Mouse (Mus musculus) myocyte (in vitro differentiated cells): ENCODE results near the gene Pgam2. TPM values are rescaled to one million over a fixed set of nuclear protein-coding genes. Genes with fewer than 3 reads are reported as not detected.

Experiments used
- H3K27me3 ChIP-seq: one replicate; pipeline ENCODE4 v1.6.1; 2011; ENCODE audit not compliant: control insufficient read depth, insufficient read depth, insufficient read length
- H3K36me3 ChIP-seq: one replicate; pipeline ENCODE4 v1.6.1; 2011; ENCODE audit not compliant: control insufficient read depth, insufficient read depth
- H3K4me2 ChIP-seq: one replicate; pipeline ENCODE4 v1.6.1; 2011; ENCODE audit warnings: low read depth, control low read depth
- H3K4me3 ChIP-seq: one replicate; pipeline ENCODE4 v1.5.1; 2011; ENCODE audit warnings: mild to moderate bottlenecking, control low read depth, moderate library complexity
- H3K79me2 ChIP-seq: one replicate; pipeline ENCODE4 v1.6.1; 2011; ENCODE audit not compliant: control insufficient read depth, insufficient read depth
- H3ac ChIP-seq: one replicate; pipeline ENCODE4 v1.6.1; 2011; ENCODE audit not compliant: control insufficient read depth, insufficient read length
- CEBPB ChIP-seq: IDR thresholded peaks from 2 replicates; pipeline ENCODE4 v1.6.1; 2011; ENCODE audit warnings: mild to moderate bottlenecking, moderate library complexity; ENCODE audit not compliant: poor library complexity, insufficient read depth, severe bottlenecking
- E2F4 ChIP-seq: IDR thresholded peaks from one replicate; pipeline ENCODE4 v1.6.1; 2011; ENCODE audit warnings: mild to moderate bottlenecking, control low read depth, moderate library complexity; ENCODE audit not compliant: insufficient read depth
- MAX ChIP-seq: IDR thresholded peaks from one replicate; pipeline ENCODE4 v1.6.1; 2011; ENCODE audit warnings: low read depth, mild to moderate bottlenecking, control low read depth
- MYOD1 ChIP-seq, 3 experiments: IDR thresholded peaks; one replicate each; pipeline ENCODE4 v1.6.1; 2011; ENCODE audit warnings: control low read depth in 2 of 3, low read depth in 2 of 3, mild to moderate bottlenecking in 2 of 3, moderate library complexity in 1 of 3; ENCODE audit not compliant: insufficient read length in 2 of 3, control insufficient read depth in 1 of 3
- MYOG ChIP-seq, 3 experiments: IDR thresholded peaks; one replicate each; pipeline ENCODE4 v1.6.1; 2011; ENCODE audit warnings: control low read depth in 2 of 3, low read depth in 2 of 3, mild to moderate bottlenecking in 2 of 3; ENCODE audit not compliant: insufficient read length in 2 of 3, control insufficient read depth in 1 of 3, insufficient read depth in 1 of 3
- POLR2A ChIP-seq: IDR thresholded peaks from one replicate; pipeline ENCODE4 v1.6.1; 2011; ENCODE audit warnings: low read depth, mild to moderate bottlenecking, control low read depth, moderate library complexity; ENCODE audit not compliant: insufficient read length
- POLR2AphosphoS2 ChIP-seq: IDR thresholded peaks from one replicate; pipeline ENCODE4 v1.6.1; 2011; ENCODE audit warnings: low read depth, control low read depth; ENCODE audit not compliant: insufficient read length
- REST ChIP-seq: IDR thresholded peaks from one replicate; pipeline ENCODE4 v1.6.1; 2011; ENCODE audit warnings: mild to moderate bottlenecking, control low read depth, moderate library complexity; ENCODE audit not compliant: insufficient read depth, insufficient read length
- SRF ChIP-seq: IDR thresholded peaks from one replicate; pipeline ENCODE4 v1.6.1; 2011; ENCODE audit warnings: low read depth; ENCODE audit not compliant: control insufficient read depth, insufficient read length
- TCF12 ChIP-seq: IDR thresholded peaks from one replicate; pipeline ENCODE4 v1.6.1; 2011; ENCODE audit warnings: mild to moderate bottlenecking, control low read depth; ENCODE audit not compliant: poor library complexity, insufficient read depth, severe bottlenecking
- TCF3 ChIP-seq: IDR thresholded peaks from one replicate; pipeline ENCODE4 v1.6.1; 2011; ENCODE audit warnings: low read depth, control low read depth; ENCODE audit not compliant: insufficient read length
- USF1 ChIP-seq: IDR thresholded peaks from one replicate; pipeline ENCODE4 v1.6.1; 2011; ENCODE audit warnings: low read depth, mild to moderate bottlenecking, control low read depth, moderate library complexity
- polyA plus RNA-seq: library from polyadenylated mRNA; unstranded; fragments of >200 nt; fragmentation: generic; extraction: Trizol; gene quantifications from one replicate; pipeline ENCODE4 v1.2.1, GENCODE M21; 2012; ENCODE audit warnings: missing spikeins

Pgam2 gene
- polyA plus RNA-seq, 1 experiment = 349 TPM

DNA sequence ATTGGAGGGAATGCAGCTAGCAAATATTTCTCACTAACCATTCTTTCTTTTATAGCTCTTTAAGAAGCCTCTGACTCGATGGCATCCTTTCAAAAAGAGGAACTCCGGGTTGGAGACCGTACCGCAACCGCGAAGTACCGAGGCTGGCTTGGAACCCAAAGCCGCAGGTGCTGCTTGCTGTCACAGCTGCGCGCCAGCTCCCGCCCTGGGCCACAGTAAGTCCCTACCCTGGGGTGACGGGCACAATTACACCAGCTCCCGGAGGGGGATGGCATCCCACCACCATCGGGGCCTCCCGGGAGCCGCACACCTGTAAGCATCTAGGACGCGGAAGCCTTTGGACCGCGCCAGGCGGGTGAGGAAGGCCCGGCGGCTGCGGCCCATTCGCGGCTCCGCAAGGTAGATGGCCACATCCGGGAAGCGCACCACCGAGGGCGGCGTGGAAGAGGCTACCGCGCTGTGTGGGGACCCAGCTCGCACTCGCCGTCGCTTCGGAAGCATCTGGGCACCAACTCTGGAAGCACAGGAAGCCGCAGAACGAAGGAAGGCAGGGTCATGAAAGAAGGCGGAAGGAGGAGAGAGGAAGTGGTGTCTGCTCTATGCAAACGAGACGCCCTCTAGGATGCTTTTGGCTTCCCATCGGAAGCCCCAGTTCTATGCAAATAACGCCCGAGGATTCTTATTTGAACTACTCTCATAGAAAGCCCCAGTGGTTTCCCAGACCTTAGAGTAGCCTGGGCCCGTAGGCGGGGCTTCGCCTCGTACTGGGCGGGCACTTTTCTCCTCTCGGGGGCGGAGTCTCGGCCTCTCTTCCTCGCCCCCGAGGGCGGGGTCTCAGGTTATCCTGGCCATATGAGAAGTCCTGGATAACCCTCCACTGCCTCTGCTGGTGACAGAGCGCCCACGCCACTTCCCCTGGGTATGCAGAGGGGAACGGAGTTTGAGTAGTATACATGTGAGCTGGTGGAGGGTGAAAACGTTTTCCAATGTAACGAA is 34.0 kb upstream of the Pgam2 start, which contains the start of gene Polm:
Gene Polm (minus strand): TSS at position 766 of the 996 bp plus-strand sequence.
- H3K27me3 ChIP-seq = no peaks in the 10 kb centered on the region
- H3K79me2 ChIP-seq = no peaks in the 10 kb centered on the region
- TF ChIP-seq USF1 (no peak), MYOG (IDR thresholded peaks at IDR 0.05; ENCODE audit: control insufficient read depth in 1 of 3, insufficient read depth in 1 of 3, insufficient read length in 2 of 3, low read depth in 2 of 3) (peak; percentile 8 to 82 (median 74)), MYOD1 (IDR thresholded peaks at IDR 0.05; ENCODE audit: control insufficient read depth in 1 of 3, insufficient read length in 2 of 3, low read depth in 2 of 3) (peak in 2 of 3 experiments; percentile 72), CEBPB (no peak), POLR2AphosphoS2 (peak; percentile 33), POLR2A (peak; percentile 75)
- H3K36me3 ChIP-seq = no peaks in the 10 kb centered on the region
- peak within 1 kb of the TSS; percentile 83 for H3K4me2 ChIP-seq
- H3K4me3 ChIP-seq = peak within 1 kb of the TSS; percentile 37
- H3ac ChIP-seq = peak within 1 kb of the TSS; percentile 3

DNA sequence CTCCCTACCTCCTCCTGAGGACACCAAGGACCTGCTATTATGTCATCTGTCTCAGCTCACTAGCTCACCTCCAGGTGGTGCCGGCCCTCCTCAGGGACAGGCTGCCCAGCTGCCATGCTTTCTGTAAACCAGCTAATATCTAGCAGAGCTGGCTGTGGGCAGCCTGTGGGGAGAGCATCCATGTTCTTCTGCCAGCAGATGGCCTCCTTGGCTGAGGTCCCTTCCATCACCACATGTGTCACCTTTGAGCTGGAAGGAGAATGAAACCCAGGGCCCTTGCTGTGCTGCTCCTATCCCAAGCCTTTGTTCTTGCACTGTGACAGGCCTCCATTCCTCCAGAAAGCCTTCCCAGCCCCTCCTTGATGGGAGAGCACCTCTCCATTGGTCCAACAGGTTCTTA is 32.6 kb upstream of the Pgam2 start:
- TF ChIP-seq MYOG (IDR thresholded peaks at IDR 0.05; ENCODE audit: control insufficient read depth in 1 of 3, insufficient read depth in 1 of 3, insufficient read length in 2 of 3, low read depth in 2 of 3) = peak in 1 of 3 experiments; percentile 49
- TF ChIP-seq POLR2A = no peak
- no peak for TF ChIP-seq TCF12
- no peak for TF ChIP-seq POLR2AphosphoS2
- no peak for TF ChIP-seq REST
- TF ChIP-seq E2F4 = no peak
- no peak for TF ChIP-seq SRF
- peak in 1 of 3 experiments; percentile 52 for TF ChIP-seq MYOD1 (IDR thresholded peaks at IDR 0.05; ENCODE audit: control insufficient read depth in 1 of 3, insufficient read length in 2 of 3, low read depth in 2 of 3)
- no peak for TF ChIP-seq MAX
- no peak for TF ChIP-seq CEBPB
- Histone ChIP-seq H3K4me2 (peak overlapping the region; percentile 83), H3K36me3 (no peaks in the 10 kb centered on the region), H3K79me2 (no peaks in the 10 kb centered on the region), H3K27me3 (no peaks in the 10 kb centered on the region), H3K4me3 (no peak overlapping the region), H3ac (no peak overlapping the region)

DNA sequence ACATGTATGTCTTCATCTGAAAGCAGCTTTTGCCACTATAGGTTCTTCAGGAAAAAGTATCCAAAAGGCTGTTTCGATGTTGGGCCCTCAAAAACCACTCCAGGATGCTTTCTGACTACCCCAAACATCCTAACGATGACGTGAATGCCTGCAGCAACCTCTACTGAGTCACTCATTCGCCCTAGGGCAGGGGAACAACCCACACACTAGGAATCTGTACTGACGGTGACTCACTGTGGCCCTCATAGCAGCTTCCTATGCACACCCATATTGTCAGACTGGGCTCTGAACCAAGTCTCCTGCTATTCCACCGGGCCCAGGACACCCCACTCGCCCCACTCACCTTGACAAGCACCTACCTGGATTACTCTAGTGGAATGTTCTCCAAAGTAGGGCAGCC is 31.5 kb upstream of the Pgam2 start:
- Histone ChIP-seq H3K4me2 (peak overlapping the region; percentile 26), H3K36me3 (no peaks in the 10 kb centered on the region), H3K27me3 (no peaks in the 10 kb centered on the region), H3K79me2 (no peaks in the 10 kb centered on the region), H3K4me3 (no peak overlapping the region), H3ac (no peak overlapping the region)
- TF ChIP-seq POLR2AphosphoS2 = no peak
- TF ChIP-seq MYOG (IDR thresholded peaks at IDR 0.05; ENCODE audit: control insufficient read depth in 1 of 3, insufficient read depth in 1 of 3, insufficient read length in 2 of 3, low read depth in 2 of 3) = no peak
- no peak for TF ChIP-seq E2F4
- no peak for TF ChIP-seq REST
- TF ChIP-seq CEBPB = no peak
- TF ChIP-seq MYOD1 (IDR thresholded peaks at IDR 0.05; ENCODE audit: control insufficient read depth in 1 of 3, insufficient read length in 2 of 3, low read depth in 2 of 3) = no peak
- TF ChIP-seq TCF12 = no peak
- no peak for TF ChIP-seq MAX
- no peak for TF ChIP-seq TCF3
- no peak for TF ChIP-seq POLR2A
- no peak for TF ChIP-seq USF1

DNA sequence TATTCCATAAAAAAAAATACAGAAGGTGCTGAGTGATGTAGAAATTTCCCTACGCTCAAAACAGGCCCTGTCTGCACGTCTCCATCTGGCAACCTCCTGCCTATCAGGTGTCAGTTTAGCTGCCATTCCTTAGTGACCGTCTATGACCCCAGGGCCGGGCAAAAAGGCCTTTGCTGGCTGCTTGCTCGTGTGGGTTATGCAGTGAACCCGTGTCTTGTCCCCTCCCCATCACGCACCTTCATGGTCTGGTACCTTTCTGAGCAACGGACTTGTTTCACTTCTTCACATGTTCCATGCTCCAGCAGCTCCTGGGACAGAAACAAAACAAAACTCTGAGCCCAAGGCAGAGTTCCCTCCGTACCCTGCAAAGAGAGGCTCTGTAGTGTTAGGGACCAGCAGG is 31.0 kb upstream of the Pgam2 start:
- no peaks in the 10 kb centered on the region for H3K27me3 ChIP-seq
- no peaks in the 10 kb centered on the region for H3K79me2 ChIP-seq
- TF ChIP-seq CEBPB (no peak), SRF (no peak), E2F4 (no peak), TCF12 (no peak), MAX (no peak), USF1 (no peak), POLR2AphosphoS2 (no peak), MYOD1 (IDR thresholded peaks at IDR 0.05; ENCODE audit: control insufficient read depth in 1 of 3, insufficient read length in 2 of 3, low read depth in 2 of 3) (no peak), MYOG (IDR thresholded peaks at IDR 0.05; ENCODE audit: control insufficient read depth in 1 of 3, insufficient read depth in 1 of 3, insufficient read length in 2 of 3, low read depth in 2 of 3) (no peak), TCF3 (no peak), POLR2A (no peak), REST (no peak)
- no peak overlapping the region for H3ac ChIP-seq
- no peak overlapping the region for H3K4me3 ChIP-seq
- H3K4me2 ChIP-seq = peak overlapping the region; percentile 26
- H3K36me3 ChIP-seq = no peaks in the 10 kb centered on the region
